Mouse (Mus musculus) c-Kit-negative CD71-positive TER-119-positive erythroid progenitor cells, embryonic 14.5 days (primary cell): ENCODE measurements around the gene Slc28a3.

Source experiments
- DNase-seq: peaks from one replicate; pipeline ENCODE4 v3.0.0-alpha.2; 2013; ENCODE audit warnings: low read depth, low spot score

Gene Slc28a3

GRCm38 (mm10) chr13:58560497-58561138 is 50.1 kb downstream of the Slc28a3 start:
- DNase-seq = no peak

GRCm38 (mm10) chr13:58558216-58558615 is 52.5 kb downstream of the Slc28a3 start:
- no peak for DNase-seq

- no peak for DNase-seq
These were observed 54.7 kb downstream of the Slc28a3 start for GRCm38 (mm10) chr13:58556018-58556417.

GRCm38 (mm10) chr13:58555561-58555960 is 55.1 kb downstream of the Slc28a3 start:
- no peak for DNase-seq

GRCm38 (mm10) chr13:58551924-58552323 is 58.8 kb downstream of the Slc28a3 start:
- DNase-seq = no peak

- no peak for DNase-seq
These were observed 63.1 kb downstream of the Slc28a3 start for GRCm38 (mm10) chr13:58547570-58547969.

GRCm38 (mm10) chr13:58543688-58544408 is 66.8 kb downstream of the Slc28a3 start:
- no peak for DNase-seq

GRCm38 (mm10) chr13:58543066-58543465 is 67.6 kb downstream of the Slc28a3 start:
- peak; percentile 68 for DNase-seq

- DNase-seq = no peak
These were observed 68.1 kb downstream of the Slc28a3 start for GRCm38 (mm10) chr13:58542601-58543041.

- DNase-seq = no peak
These were observed 68.5 kb downstream of the Slc28a3 start for GRCm38 (mm10) chr13:58542167-58542566.

GRCm38 (mm10) chr13:58541620-58542019 is 69.1 kb downstream of the Slc28a3 start:
- no peak for DNase-seq

- no peak for DNase-seq
These were observed 71.7 kb downstream of the Slc28a3 start for GRCm38 (mm10) chr13:58538966-58539365.

- DNase-seq = no peak
These were observed 72.3 kb downstream of the Slc28a3 start for GRCm38 (mm10) chr13:58538366-58538765.

- DNase-seq = no peak
These were observed 72.8 kb downstream of the Slc28a3 start for GRCm38 (mm10) chr13:58537916-58538233.

- DNase-seq = no peak
These were observed 73.3 kb downstream of the Slc28a3 start for GRCm38 (mm10) chr13:58537232-58537915.

GRCm38 (mm10) chr13:58536466-58537231 is 74.0 kb downstream of the Slc28a3 start:
- no peak for DNase-seq

- no peak for DNase-seq
These were observed 75.4 kb downstream of the Slc28a3 start for GRCm38 (mm10) chr13:58535321-58535720.

GRCm38 (mm10) chr13:58534861-58535260 is 75.8 kb downstream of the Slc28a3 start:
- no peak for DNase-seq

GRCm38 (mm10) chr13:58534216-58534841 is 76.3 kb downstream of the Slc28a3 start:
- DNase-seq = no peak

- DNase-seq = no peak
These were observed 86.1 kb downstream of the Slc28a3 start for GRCm38 (mm10) chr13:58524581-58524980.

- DNase-seq = no peak
These were observed 86.9 kb downstream of the Slc28a3 start for GRCm38 (mm10) chr13:58523761-58524117.
